Mouse (Mus musculus) E14TG2a.4 (cell line): Measurements from ENCODE around the gene E130208F15Rik.

Source experiments
- CTCF ChIP-seq: conservative IDR thresholded peaks from 2 replicates; pipeline ENCODE4 v1.5.1; 2014; ENCODE audit warnings: low read length
- NANOG ChIP-seq: IDR thresholded peaks from 2 replicates; pipeline ENCODE4 v1.6.1; 2014; ENCODE audit warnings: borderline replicate concordance, low read length, mixed read lengths

DNA sequence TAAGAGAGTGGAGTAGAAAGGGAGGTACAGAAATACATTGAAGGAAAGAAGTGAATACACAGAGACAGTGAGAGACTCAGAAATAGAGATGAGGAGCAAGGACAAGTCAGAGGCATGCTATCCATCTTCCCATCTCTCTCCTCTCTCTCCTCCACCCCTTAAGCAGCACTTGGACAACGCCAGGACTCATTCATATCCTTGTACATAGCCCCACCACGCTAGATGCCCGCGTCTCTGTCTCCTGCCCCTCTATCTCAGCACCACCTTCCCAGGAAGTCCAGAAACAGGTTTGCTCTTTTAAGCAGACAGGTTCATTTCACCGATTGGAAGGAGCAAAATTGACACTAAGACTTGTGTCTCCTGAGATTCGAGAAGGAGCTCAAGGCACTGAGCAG lies 41.8 kb downstream of the E130208F15Rik start:
- no peak for TF ChIP-seq NANOG
- no peak for TF ChIP-seq CTCF
